Mouse (Mus musculus) activated CD4-positive, CD25-positive, alpha-beta regulatory T cell, adult 4 months (primary cell): ENCODE measurements around the gene Thumpd2. TPM values are rescaled to one million over a fixed set of nuclear protein-coding genes. Genes with fewer than 3 reads are reported as not detected.

ENCODE experiments used
- ATAC-seq: one replicate; pipeline ENCODE4 v1.8.0; 2017
- polyA plus RNA-seq, 2 experiments: library from polyadenylated mRNA; unstranded; fragments of 100-300 nt; shearing (Covaris generic); gene quantifications; one replicate each; pipeline ENCODE4 v1.2.1; 2017

The Thumpd2 gene
- polyA plus RNA-seq, 2 experiments from 2014 or later: 10.2 to 14.8 TPM

DNA sequence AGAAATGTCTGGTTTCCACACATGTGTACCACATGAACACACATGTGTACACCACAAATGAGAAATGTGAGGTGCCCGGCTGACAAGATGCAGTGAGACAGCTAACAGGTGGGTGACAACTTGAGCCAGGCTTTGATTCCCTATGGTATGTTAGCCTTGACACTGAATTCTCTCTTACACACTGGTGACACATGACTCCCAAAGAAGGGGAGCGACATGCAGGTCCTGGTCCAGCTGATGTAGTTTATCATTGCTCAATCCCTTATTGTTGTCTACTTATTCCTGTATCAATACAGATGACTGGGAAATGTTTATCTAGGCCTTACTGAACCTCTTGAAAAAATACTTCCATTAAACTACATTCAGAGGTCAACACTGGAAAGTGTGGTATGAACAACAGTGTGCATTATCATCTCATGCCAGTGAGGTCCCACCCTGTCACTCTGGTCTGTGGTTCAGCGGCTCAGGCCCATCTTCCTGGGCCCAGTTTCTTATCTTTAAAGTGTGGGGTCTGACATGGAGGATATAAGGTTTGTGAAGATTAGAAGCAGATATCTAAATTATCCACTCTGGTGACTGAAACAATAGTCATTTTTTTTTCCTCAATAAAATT, 32.9 kb downstream of the Thumpd2 start:
- ATAC-seq: no peak

DNA sequence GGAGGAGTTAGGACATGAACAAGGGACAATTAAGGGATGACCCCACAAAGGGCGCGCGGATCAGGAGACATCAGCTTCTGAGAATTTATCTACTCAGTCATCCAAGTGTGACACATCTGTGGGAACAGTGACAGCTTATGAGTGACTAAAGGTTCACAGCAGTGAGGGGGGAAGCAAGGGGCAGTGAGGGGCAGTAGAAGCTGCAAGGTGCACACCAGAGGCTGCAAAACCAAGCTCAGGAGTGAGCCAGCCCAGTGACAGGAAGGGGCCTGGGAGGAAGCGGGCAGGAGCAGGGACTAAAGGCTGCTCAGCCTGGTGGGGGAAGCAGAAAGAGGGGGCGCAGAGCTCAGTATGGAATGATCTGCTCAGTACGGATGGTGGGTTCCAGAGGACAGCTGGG, 37.6 kb downstream of the Thumpd2 start:
- no peak for ATAC-seq

GRCm38 (mm10) chr17:81017132-81017531, 47.8 kb downstream of the Thumpd2 start:
- no peak for ATAC-seq

- no peak for ATAC-seq
Measured at GRCm38 (mm10) chr17:81015814-81016447, 49.0 kb downstream of the Thumpd2 start.

- no peak for ATAC-seq
Measured at GRCm38 (mm10) chr17:81010844-81011685, 53.8 kb downstream of the Thumpd2 start.

GRCm38 (mm10) chr17:81010199-81010598, 54.7 kb downstream of the Thumpd2 start:
- no peak for ATAC-seq

GRCm38 (mm10) chr17:81009112-81009511, 55.8 kb downstream of the Thumpd2 start:
- ATAC-seq: no peak

DNA sequence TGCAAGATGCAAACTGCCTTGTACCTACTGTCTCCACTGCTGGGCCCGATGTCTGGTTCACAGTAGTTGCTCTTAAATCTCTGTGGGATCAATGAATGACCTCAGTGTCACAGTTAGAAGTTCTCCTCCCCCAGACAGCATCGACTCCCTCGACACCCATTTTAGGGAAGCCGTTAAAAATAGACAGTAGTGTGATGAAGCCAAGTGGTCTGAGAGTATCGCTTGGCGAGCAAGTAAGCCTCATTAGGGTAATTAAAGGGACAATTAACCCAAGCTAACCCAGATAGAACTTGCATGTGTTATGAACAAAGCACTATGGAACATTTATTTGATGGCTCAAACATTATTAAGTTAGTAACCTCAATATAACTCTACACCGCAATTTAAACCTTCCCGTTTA, 59.6 kb downstream of the Thumpd2 start:
- ATAC-seq: no peak

DNA sequence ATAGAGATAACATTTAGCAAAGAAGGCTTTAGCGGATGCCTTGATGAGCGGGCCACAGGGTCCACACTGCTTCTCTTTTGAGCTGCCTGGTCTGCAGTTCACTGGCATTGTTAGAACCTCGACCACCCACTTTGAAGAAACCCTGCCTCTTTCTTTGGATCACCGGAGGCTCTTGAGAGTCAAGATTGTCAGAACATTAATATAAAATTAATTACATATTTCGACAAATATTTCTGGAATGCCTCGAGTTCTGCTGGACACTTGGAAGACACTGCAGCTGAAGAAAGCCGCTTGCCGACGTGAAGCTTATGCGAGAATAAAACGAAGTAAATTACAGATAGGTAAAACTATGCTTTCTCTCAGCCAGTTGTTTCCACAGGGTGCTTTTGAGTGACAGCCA, 60.4 kb downstream of the Thumpd2 start:
- ATAC-seq: no peak

GRCm38 (mm10) chr17:81002130-81002529, 62.8 kb downstream of the Thumpd2 start:
- no peak for ATAC-seq

- ATAC-seq: no peak
Measured at GRCm38 (mm10) chr17:81001647-81002046, 63.2 kb downstream of the Thumpd2 start.

- no peak for ATAC-seq
Measured at GRCm38 (mm10) chr17:81001010-81001409, 63.9 kb downstream of the Thumpd2 start.

DNA sequence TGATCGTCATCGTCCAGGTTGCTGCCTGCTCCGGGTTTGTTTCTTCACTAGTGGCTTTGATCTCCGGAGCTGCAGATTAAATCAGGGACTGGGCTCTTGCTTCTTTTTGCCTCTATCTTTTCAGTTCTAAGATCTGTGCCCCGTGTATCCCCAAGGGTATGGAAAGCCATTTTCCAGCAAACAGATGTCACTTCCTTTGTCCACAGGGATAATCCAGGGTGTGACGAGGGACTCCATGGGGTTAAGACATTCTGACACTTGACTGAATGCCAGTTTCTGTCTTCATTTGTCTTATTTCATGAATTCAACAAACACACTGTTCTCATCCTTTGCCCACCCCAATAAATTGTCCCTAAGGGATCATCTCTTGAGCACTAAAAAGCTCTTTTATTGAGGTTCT, 65.9 kb downstream of the Thumpd2 start:
- ATAC-seq: no peak

- no peak for ATAC-seq
Measured at GRCm38 (mm10) chr17:80997226-80997625, 67.7 kb downstream of the Thumpd2 start.

- no peak for ATAC-seq
Measured at GRCm38 (mm10) chr17:80991535-80992127, 73.3 kb downstream of the Thumpd2 start.

DNA sequence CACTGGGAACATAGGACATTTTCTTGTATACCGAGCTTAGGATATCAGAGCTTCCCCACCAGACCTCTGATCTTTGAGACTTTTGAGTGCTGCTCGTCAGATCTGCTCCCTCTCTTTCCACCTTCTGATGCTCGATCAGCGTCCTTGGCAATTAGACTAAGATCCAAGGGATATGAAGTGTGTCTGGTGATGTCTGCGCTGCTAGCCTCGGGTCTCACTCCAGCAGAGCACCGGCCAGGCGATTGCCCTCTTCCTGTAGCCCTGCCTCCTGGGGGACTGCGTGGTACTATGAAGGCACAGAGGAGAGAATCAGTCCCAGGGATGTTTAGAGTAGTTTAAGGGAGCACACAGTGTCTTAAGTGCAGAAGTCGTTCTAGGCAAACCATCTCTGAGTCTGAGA, 81.9 kb downstream of the Thumpd2 start:
- ATAC-seq: no peak

GRCm38 (mm10) chr17:80982412-80982787, 82.5 kb downstream of the Thumpd2 start:
- no peak for ATAC-seq

- no peak for ATAC-seq
Measured at GRCm38 (mm10) chr17:80981721-80982411, 83.0 kb downstream of the Thumpd2 start.

GRCm38 (mm10) chr17:80980096-80980495, 84.8 kb downstream of the Thumpd2 start:
- no peak for ATAC-seq

DNA sequence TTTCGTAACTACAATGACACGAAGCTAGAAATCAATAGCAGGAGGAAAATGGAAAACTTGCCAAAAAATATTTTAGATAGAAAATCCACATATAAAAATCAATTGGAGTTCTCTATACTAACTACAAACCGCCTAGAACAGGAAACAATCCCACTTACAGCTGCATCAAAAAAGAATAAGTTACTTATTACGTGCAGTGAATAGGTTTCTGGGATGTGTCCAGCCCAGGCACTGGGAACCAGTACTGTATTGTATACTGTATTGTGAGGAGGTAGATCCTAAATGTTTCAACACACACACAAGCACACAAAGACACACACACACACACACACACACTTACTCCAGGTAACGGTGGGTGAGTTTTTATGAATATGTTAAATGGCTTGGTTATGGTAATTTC, 87.6 kb downstream of the Thumpd2 start:
- ATAC-seq: no peak
